Mouse (Mus musculus) liver, postnatal 0 days (tissue): Measurements from ENCODE around the gene Ntrk2. TPM values are rescaled to one million over a fixed set of nuclear protein-coding genes. Genes with fewer than 3 reads are reported as not detected.

Experiments
- ATAC-seq: fragments of 200-750 bp; cut with Nextera tagmentation; 2 replicates; pipeline ENCODE4 v1.8.0; 2017; ENCODE audit warnings: mild to moderate bottlenecking, moderate library complexity
- DNase-seq: peaks from one replicate; pipeline ENCODE4 v3.0.0-alpha.2; 2016
- H3K27ac ChIP-seq: fragments of 300-500 bp; sonication (generic); 2 replicates; pipeline ENCODE4 v1.5.1; 2014; ENCODE audit warnings: antibody characterized with exemption, moderate library complexity, mild to moderate bottlenecking, low read depth
- H3K27me3 ChIP-seq: fragments of 300-500 bp; sonication (generic); 2 replicates; pipeline ENCODE4 v1.6.1; 2014; ENCODE audit warnings: low read length, control low read depth, mixed read lengths; ENCODE audit not compliant: insufficient read depth
- H3K36me3 ChIP-seq: fragments of 300-500 bp; sonication (generic); replicated peaks from 2 replicates; pipeline ENCODE4 v1.6.1; 2014; ENCODE audit warnings: mild to moderate bottlenecking, control low read depth, low read length, moderate library complexity, mixed read lengths; ENCODE audit not compliant: insufficient read depth
- H3K4me1 ChIP-seq: fragments of 300-500 bp; sonication (generic); 2 replicates; pipeline ENCODE4 v1.6.1; 2014; ENCODE audit warnings: antibody characterized with exemption, mild to moderate bottlenecking, control low read depth; ENCODE audit not compliant: insufficient read depth
- H3K4me2 ChIP-seq: fragments of 300-500 bp; sonication (generic); 2 replicates; pipeline ENCODE4 v1.6.1; 2014; ENCODE audit warnings: low read depth, mild to moderate bottlenecking, low read length, moderate library complexity, mixed read lengths
- H3K4me3 ChIP-seq: fragments of 300-500 bp; sonication (generic); 2 replicates; pipeline ENCODE4 v1.5.1; 2014; ENCODE audit warnings: low read depth, low read length
- H3K9ac ChIP-seq: fragments of 300-500 bp; sonication (generic); replicated peaks from 2 replicates; pipeline ENCODE4 v1.6.1; 2014; ENCODE audit warnings: mild to moderate bottlenecking, moderate library complexity
- H3K9me3 ChIP-seq: fragments of 300-500 bp; sonication (generic); 2 replicates; pipeline ENCODE4 v1.6.1; 2016; ENCODE audit warnings: mild to moderate bottlenecking, control low read depth, low read length, mixed read lengths
- CTCF ChIP-seq: sonication (generic); IDR thresholded peaks from 2 replicates; pipeline ENCODE4 v1.5.1; 2016; ENCODE audit warnings: antibody characterized with exemption, low read depth
- EP300 ChIP-seq: IDR thresholded peaks from 2 replicates; pipeline ENCODE4 v1.6.1; 2016; ENCODE audit warnings: antibody characterized with exemption, low read depth, mild to moderate bottlenecking
- WGBS: fragments of 180-500 bp; shearing (Covaris S2); extraction: QIAGEN DNeasy Blood & Tissue Kit; methylation state at CpG from one replicate; pipeline ENCODE4 v1.1.7; 2014; ENCODE audit not compliant: insufficient replicate concordance; 5-methylcytosine and 5-hydroxymethylcytosine counted together
- polyA plus RNA-seq: library from polyadenylated mRNA; unstranded; fragments of >200 nt; fragmentation: Nextera tagmentation; extraction: Ambion mirVana; gene quantifications from 2 replicates; pipeline ENCODE4 v1.2.1, GENCODE M21; 2015

Gene Ntrk2
- polyA plus RNA-seq, 1 experiment from 2014 or later: 0.21 TPM

DNA sequence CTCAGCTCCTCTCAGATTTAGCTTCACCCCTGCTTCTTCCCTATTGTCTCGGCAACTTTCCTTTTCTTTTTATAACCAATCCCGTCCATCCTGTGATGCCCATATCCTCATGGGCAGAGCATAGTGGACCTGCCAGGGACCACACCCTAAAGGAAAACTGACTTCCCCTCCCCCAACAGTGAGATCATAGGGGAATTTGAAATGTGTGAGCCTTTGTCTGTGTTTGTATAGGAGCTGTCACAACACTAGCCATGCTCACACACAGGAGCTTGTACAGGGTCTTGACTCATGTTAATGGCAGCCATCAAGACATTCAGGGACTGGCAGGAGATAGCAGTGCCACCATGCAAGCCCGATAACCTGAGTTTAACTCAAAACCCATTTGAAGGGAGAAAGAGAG is 118.1 kb downstream of the Ntrk2 start:
- DNase-seq (no peak), ATAC-seq (no peak)
- 67% methylated on average over 3 of the region's 3 CpGs for WGBS

DNA sequence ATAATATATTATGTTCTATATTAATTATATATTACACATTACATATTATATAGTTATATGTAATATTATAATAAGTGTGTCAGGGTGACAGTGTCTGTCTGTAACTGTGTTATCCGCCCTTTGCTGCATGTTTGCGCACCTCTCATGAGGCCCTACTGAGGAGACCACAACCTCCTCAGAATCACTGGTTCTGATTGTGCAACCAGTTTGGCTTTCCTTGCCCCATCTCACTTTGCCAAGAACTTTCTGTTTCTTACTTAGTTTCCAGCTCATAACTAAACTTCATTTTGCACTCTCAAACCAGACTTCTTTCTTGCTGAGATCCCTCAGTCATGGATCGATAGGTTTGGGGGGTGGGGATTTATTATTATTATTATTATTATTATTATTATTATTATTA is 120.8 kb downstream of the Ntrk2 start:
- Histone ChIP-seq H3K4me1 (no peaks in the 10 kb centered on the region), H3K9me3 (no peaks in the 10 kb centered on the region), H3K36me3 (no peaks in the 10 kb centered on the region), H3K27ac (no peak overlapping the region), H3K4me2 (no peak overlapping the region), H3K27me3 (0 out of 2 replicates have a peak, but pooled peaks cover 2% of the 10 kb centered on the region), H3K9ac (no peak overlapping the region), H3K4me3 (no peak overlapping the region)
- no peak for ATAC-seq
- 87% methylated on average over 3 of the region's 3 CpGs for WGBS
- TF ChIP-seq EP300 (no peak), CTCF (no peak)
- no peak for DNase-seq

More for the DNA sequence above, 118.1 kb downstream of the Ntrk2 start:
- TF ChIP-seq CTCF (no peak), EP300 (no peak)
- Histone ChIP-seq H3K4me1 (no peaks in the 10 kb centered on the region), H3K27me3 (0 out of 2 replicates have a peak, but pooled peaks cover 2% of the 10 kb centered on the region), H3K4me2 (no peak overlapping the region), H3K36me3 (no peaks in the 10 kb centered on the region), H3K27ac (no peak overlapping the region), H3K4me3 (no peak overlapping the region), H3K9ac (no peak overlapping the region), H3K9me3 (no peaks in the 10 kb centered on the region)

DNA sequence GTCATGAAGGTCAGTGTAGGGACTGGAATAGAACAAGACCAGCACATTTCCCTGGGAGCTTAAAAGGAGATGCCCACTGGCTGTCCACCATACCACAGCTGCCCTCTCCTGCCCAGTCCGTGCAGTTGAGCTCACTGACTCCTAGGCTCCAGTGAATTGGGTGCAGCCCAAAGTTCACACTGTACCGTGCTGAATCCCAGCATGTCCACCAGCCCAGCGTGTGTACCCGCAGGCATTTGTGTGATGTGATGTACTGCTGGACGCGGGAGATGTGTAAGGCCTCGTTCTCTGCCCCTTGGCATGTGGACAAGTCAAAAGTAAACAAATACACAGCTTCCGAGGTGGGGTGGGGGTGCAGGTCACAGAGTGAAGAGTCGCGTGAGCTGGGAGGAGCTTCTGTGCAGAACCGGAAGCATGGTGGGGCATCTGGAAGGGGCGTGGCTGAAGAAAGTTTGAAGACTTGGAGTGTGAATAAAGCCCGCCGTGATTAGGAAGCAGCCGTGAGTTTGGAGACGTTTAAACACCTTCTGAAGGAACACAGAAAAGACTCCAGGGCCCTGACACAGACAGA is 121.4 kb downstream of the Ntrk2 start:
- H3K27me3 ChIP-seq: 0 out of 2 replicates have a peak, but pooled peaks cover 2% of the 10 kb centered on the region
- H3K9me3 ChIP-seq: no peaks in the 10 kb centered on the region
- no peaks in the 10 kb centered on the region for H3K36me3 ChIP-seq
- no peak overlapping the region for H3K4me3 ChIP-seq
- no peak overlapping the region for H3K4me2 ChIP-seq
- H3K9ac ChIP-seq: no peak overlapping the region
- ATAC-seq (peak; percentile 43; the same call in 1 of the 2 replicates), DNase-seq (no peak)
- 67% methylated on average over 16 of the region's 16 CpGs for WGBS
- no peak overlapping the region for H3K27ac ChIP-seq
- no peaks in the 10 kb centered on the region for H3K4me1 ChIP-seq
- TF ChIP-seq EP300 (no peak), CTCF (no peak)

DNA sequence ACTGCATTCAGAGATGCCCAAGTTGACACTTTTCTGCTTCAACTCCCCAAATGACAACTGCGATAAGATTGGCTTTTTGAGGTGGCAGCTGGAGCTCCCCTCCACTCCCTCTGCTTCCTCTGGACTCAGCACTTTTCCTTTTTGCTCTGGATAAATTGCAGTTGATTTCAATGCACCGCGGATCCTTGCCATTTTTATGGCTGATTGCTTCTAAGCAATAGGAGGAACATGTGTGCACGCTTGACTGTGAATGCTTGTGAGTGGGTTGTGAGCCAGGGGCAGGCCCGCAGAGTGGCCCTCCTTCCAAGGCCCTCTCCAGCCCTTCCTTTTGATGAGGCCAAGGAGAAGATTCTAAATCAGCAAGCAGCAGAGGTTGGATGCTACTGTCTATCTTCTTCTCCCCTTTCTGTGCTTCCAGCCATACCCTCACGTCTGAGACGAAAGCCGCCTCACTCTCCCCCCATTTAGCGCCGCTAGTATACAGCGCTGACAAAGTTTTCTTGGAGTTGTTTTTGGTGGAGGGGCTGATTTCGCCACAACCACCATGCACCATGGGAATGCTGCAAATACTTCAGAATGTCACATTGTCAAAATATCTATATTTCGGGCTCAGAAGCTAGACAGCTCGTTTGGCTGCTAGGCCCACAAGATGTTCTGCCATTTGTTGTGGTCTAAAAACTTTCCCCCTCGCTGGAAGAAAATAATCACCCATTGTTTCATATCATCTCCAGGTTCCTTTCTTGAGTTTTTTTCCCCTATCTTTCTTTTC is 122.5 kb downstream of the Ntrk2 start:
- Histone ChIP-seq H3K9me3 (no peaks in the 10 kb centered on the region), H3K27me3 (0 out of 2 replicates have a peak, but pooled peaks cover 2% of the 10 kb centered on the region), H3K36me3 (no peaks in the 10 kb centered on the region), H3K4me1 (no peaks in the 10 kb centered on the region), H3K27ac (no peak overlapping the region), H3K9ac (no peak overlapping the region), H3K4me2 (no peak overlapping the region), H3K4me3 (no peak overlapping the region)
- 78% methylated on average over 15 of the region's 15 CpGs for WGBS
- no peak for TF ChIP-seq EP300
- TF ChIP-seq CTCF: no peak
- ATAC-seq: no peak
- DNase-seq: no peak

DNA sequence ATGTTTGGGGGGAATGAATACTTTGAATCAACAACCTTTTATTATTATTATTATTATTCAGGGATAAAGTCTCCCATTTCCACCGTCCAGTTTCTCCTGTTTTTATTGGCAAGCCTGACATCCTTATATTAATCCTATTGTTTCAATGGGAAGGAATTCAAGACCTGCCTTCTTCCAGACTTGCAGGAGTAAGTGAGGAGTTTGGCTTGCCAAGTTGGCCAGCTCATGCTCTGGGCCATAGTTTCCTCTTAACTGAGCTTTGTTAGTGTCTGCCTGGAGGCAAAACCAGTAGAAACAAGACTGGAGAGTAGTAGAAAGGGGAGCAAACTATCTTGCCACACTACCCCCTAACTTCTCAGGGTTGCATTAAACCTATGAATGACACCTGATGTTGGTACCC is 123.8 kb downstream of the Ntrk2 start:
- no peaks in the 10 kb centered on the region for H3K9me3 ChIP-seq
- no peaks in the 10 kb centered on the region for H3K36me3 ChIP-seq
- H3K4me3 ChIP-seq: no peak overlapping the region
- TF ChIP-seq EP300 (no peak), CTCF (no peak)
- no peak overlapping the region for H3K4me2 ChIP-seq
- H3K9ac ChIP-seq: no peak overlapping the region
- DNase-seq (no peak), ATAC-seq (no peak)
- H3K27ac ChIP-seq: no peak overlapping the region
- H3K4me1 ChIP-seq: no peaks in the 10 kb centered on the region
- WGBS: 63% methylated on average over 1 of the region's 1 CpGs
- 0 out of 2 replicates have a peak, but pooled peaks cover 2% of the 10 kb centered on the region for H3K27me3 ChIP-seq

DNA sequence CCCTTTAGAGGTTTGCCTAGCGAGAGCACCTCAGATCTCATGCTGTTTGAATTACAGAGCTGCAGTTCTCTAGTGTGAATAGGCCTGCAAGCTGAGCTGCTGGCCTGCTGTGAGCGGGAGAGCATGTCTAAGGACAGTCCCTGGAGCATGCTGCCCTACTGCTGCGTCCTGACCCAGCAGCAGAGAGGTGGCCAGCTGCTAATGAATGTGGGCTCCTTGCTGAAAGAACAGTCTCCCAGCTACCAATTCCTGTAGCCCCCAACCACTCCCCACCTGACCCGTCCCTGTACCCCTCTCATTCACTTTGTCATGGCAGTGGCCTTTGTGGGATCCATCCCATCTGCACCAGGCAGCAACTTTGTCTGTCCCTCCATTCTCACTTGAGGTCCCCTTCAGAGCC is 126.8 kb downstream of the Ntrk2 start:
- Histone ChIP-seq H3K9ac (no peak overlapping the region), H3K27ac (no peak overlapping the region), H3K4me1 (no peaks in the 10 kb centered on the region), H3K4me3 (no peak overlapping the region), H3K4me2 (no peak overlapping the region), H3K9me3 (no peaks in the 10 kb centered on the region), H3K27me3 (0 out of 2 replicates have a peak, but pooled peaks cover 2% of the 10 kb centered on the region), H3K36me3 (no peaks in the 10 kb centered on the region)
- ATAC-seq (no peak), DNase-seq (no peak)
- WGBS: 61% methylated on average over 4 of the region's 4 CpGs
- no peak for TF ChIP-seq EP300
- no peak for TF ChIP-seq CTCF
